Mouse (Mus musculus) left cerebral cortex, postnatal 14 days (tissue): ENCODE data around the gene Tmem150c. TPM values are rescaled to one million over a fixed set of nuclear protein-coding genes. Genes with fewer than 3 reads are reported as not detected.

ENCODE experiments used
- DNase-seq, 2 experiments: peaks; one replicate each; pipeline ENCODE4 v3.0.0; 2021 to 2022; ENCODE audit warnings: low spot score in 2 of 2, mixed read lengths in 1 of 2
- intact Hi-C: fragments of 180-260 bp; cut with DNase I; formaldehyde crosslinking; loops from one replicate; pipeline ENCODE4 v1.15.1; 2025
- total RNA-seq, 2 experiments: library from RNA; stranded (reverse); gene quantifications; 2 replicates each; pipeline ENCODE4 v1.2.3; 2021

Gene Tmem150c
- total RNA-seq, 2 experiments from 2014 or later, result 46.2 to 48.8 TPM

DNA sequence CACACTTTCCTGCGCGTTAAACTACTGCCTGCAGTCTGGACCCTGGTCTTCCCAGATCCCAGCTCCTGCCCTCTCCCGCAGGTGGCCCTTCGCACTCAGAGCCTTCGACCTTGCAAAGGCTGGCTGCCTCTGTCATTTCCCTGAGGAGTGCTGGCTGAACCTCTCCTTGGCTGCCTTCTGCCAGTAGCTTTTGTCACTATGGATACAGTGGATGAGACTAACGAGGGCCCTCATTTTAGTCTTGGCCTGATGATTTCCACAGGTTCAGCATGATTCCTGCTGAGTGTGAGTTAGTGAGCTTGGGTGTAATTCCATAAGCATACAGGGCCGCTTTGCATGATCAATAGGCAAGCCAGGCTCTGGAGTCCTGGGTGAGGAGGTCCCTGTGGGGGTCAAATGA lies 16.0 kb upstream of the Tmem150c start:
- intact Hi-C loops, result no loop called here
- DNase-seq, result no peak

DNA sequence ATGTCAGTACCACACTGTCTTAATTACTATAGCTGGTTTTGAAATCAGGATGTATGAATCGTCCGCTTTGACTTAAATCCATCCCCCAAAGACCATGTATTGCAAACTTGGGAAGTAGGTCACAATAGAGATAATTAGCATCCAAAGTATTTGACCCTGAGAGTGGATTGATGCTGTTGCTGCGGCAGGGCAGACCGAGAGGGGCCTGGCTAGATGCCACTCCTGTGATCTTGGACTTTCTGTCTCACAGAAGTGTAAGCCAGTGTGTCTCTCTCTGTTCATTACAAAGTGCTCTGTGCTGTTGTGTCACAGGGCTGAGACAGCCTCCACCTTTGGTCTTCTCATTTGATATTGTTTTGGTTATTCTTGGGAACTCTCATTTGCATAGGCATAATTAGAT lies 12.5 kb upstream of the Tmem150c start:
- intact Hi-C loops, result no loop called here
- DNase-seq, result no peak

DNA sequence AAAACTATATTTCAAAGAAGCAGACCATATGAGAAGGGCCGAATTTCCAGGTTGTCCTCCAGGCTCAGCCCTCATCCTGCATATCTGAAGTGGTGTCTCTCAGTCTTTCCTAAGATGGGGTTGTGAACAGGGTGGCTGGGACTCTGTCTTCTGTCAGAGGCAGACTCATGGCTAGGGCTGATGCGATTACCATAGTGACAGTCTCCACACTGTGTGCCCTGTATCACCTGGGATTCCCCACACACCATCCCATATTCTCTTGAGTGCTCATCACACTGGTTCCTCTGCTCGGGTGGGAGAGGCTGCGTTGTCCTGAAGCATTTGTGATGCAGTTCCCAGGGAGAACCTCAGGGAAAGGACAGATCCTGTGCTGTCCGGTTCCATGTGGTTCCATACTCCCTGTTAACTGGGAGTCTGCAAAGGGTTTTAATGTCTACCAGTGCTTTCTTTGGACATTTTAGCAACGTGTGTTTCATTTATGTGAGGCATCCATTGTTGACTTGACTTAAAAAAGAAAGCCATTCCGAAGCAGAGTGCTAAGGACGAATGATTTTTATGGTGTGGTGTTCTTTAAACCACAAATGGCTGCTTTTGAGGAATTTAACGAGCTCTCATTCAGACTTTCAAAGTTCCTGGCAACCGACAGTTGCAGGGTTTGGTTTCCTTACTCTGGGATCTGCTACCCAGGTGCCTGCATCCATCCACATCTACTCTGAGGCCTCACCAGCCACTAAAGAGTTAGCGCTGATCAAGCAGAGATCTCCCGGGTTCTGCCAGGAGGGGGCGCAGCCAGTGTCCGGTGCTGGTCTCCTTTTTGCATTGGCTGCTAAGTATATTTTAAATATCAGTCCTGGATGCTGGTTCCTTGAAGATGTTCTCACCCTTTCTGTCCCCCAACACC lies 7.2 kb upstream of the Tmem150c start:
- DNase-seq, result peak in 1 of 2 experiments; percentile 50
- intact Hi-C loops, result loop anchor here (2.0 kb wide), 1 partner anchor 74 kb away; no protein-coding TSS in a partner anchor

DNA sequence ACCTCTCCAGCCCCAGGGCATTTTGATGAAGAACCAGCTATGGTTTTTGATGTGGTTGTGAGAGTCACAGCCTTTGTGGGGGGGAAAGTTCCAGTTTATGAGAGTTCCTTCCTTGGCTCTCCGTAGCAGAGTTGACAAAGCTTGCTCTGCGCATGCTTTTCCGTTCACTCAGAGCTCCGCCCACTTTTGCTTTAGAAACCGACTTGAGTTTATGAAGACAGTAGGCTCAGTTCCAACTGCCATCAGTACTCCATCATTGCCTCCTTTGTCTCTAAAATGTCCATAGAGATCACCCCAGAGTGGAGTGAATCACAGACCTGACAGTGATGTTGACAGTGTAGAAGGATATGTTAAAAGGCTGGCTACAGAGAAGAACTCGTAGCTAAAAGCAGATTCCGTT lies 3.8 kb upstream of the Tmem150c start:
- DNase-seq, result no peak
- intact Hi-C loops, result no loop called here

GRCm38 (mm10) chr5:100162857-100163256 lies 3.2 kb upstream of the Tmem150c start:
- no peak for DNase-seq
- intact Hi-C loops, result no loop called here

GRCm38 (mm10) chr5:100162053-100162452 lies 2.4 kb upstream of the Tmem150c start:
- DNase-seq, result no peak
- intact Hi-C loops, result no loop called here

DNA sequence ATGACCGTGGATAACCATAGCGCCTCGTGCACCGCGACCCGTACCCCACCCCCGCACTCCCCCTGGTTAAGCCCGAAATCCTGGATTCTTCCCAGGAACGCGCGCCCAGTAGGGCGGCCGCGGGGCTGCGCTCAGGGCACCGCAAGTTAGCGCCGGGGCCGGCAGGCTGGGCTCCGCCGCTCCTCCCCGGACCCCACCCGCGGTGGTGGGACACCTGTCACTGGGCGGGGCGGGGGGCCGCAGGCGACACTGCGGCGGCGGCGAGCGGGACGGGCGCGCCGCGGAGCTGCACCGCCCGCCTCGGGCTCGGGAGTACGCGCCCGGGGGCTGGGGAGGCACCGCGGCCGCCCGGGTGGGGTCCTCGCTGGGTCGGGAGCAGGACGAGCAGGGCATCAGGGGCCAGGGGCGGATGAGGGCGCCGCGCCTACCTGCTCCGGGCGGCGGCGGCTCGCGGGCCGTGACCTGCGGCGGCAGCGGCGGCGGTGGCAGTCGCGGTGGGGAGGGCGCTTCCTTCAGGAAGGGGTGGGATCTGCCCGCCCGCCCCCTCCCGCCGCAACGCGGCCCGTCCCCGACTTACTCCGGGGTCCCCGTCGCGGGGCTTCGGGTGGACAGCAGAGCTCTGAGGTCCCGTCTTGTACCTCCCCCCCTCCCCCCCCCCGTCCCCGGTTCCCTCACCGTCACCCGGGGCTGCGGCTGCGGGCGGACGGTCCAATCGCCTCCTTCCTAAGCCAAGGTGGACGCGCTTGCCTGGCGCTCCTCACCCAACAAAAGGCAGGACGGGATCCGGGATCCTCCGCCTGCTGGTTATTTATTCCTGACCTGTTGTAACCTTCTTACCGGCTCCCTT lies 594 bp downstream of the Tmem150c start:
- intact Hi-C loops, result no loop called here
- no peak for DNase-seq

DNA sequence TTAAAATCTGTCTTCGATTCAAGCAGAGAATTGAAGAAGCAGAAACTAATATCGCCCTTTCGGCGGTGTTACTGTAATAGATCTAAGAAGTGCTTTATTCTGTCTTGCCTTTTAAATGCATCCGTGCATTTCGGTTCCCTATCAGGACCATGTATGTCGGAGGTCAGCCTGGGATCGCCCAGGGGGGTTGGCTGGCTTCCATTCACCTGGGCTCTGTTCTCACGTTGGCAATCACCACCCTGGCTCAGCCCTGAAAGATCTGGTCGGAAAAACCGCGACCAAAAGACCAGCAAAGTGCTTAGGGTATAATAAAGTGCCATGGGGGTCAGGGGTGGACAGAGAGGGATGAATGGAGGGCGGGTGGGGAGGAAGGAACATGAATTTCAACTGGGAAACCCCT lies 1.3 kb downstream of the Tmem150c start:
- DNase-seq, result no peak
- intact Hi-C loops, result no loop called here

- intact Hi-C loops, result loop anchor here (2.0 kb wide), 1 partner anchor 73 kb away; no protein-coding TSS in a partner anchor
- DNase-seq, result no peak
These were observed 4.0 kb downstream of the Tmem150c start for GRCm38 (mm10) chr5:100155646-100156045.

GRCm38 (mm10) chr5:100149967-100150366 lies 9.6 kb downstream of the Tmem150c start:
- intact Hi-C loops, result no loop called here
- DNase-seq, result no peak

DNA sequence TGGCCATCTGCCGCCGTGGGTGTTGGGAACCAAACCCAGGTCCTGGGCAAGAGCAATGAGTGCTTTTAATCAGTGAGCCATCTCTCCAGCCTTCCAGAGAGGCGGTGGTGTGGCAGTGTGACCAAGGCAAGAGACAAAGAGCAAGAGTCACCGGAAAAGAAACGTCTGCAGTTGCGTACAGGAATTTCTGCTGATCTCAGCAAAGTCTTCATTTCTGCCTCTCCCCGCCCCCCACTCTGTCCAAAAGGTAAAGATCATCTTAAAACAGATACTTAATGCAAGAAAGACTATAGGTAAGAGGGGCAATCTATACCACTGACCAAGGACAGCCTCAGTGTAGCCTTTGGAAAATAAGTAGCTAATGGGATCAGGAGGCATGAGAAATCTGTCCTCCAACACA lies 14.8 kb downstream of the Tmem150c start:
- DNase-seq, result no peak
- intact Hi-C loops, result no loop called here

DNA sequence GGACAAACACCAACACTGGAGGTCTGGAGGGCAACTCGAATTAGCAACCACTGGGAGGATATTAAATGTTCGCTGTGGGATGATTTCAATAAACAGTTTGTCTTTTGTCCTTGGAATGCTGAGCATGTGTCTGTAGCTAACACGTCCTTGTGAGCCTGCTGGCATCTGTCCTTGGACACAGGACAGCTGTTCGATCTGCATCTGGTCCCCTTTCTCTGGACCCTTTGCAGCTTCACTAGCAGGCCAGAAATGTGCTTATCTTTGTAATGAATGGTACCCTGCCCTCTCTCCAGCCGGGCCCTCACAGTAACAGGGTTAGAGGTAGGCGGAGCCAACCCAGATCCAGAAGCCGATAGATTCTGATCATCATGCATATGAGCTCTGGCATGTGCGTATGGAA lies 32.3 kb downstream of the Tmem150c start:
- DNase-seq, result no peak
- intact Hi-C loops, result no loop called here

DNA sequence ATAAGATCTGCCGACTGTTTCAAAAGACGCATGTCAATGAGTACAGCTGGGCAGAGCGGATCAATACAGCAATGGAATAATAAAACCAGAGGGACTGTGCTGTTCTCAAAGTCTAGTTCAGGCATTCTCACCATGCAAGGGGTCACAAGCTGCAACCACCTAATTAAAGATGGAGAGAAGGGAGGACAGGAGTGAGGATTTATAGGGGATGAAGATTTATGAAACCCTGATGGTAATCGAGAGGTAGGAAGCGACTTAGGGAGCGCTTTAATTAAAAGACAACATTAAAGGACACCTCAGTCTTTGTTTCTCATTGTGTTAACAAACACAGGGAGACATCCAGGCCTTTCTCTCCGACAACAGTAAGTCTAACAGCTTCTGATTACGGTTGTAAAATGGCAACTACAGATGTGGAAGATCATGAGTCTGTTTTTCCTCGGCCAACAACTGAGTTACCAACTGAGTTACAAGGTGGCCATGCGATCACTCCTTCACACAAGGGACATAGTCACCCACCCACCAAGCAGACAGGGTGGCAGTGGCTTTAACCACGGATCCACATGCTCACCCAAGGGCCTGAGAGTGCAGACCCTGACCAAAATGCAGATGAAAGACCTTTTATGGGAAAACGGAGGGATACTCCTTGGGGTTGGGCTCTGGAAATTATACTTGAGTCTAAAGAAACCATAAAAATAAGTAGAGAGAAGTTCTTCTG lies 34.0 kb downstream of the Tmem150c start:
- intact Hi-C loops, result no loop called here
- no peak for DNase-seq

DNA sequence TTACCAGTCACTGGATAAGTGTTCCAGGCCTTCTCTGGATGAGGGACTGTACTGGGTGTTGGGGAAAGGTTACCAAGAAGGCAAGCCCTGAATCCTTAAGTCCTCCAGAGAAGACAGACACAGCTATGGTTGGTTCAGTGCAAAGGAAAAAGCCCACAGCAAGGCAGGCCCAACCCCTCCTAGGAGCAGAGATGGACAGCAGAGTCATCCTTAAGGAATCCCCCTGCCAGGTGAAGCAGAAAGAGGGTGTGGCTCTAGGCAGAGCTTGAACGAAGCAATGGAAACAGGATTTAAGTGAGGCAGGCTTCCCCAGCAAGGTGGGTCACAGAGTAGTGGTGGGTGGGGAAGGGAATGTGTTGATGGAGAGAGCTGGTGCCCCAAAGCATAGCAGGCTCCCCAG lies 35.1 kb downstream of the Tmem150c start:
- intact Hi-C loops, result no loop called here
- no peak for DNase-seq

GRCm38 (mm10) chr5:100123283-100123682 lies 36.3 kb downstream of the Tmem150c start:
- intact Hi-C loops, result no loop called here

DNA sequence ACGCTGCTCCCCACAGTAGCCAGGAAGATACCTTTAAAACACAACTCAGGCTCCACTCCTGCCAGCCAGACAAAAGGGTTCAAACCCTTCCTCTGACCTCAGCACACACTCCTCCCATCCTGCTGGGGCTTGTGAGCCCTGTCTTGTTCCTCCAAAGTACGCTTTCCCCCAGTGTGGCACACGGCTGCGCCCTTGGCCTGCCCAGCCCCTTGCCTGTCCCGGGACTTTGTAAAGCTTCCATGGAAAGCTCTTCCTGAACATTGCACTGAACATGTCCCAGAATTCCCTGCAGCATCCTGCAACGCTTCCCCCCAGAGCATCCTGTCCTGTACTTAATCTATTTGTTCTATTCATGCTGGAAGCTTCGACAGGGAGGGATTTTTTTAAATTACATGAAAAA lies 38.4 kb downstream of the Tmem150c start:
- intact Hi-C loops, result no loop called here
- no peak for DNase-seq

More at GRCm38 (mm10) chr5:100123283-100123682, 36.3 kb downstream of the Tmem150c start:
- no peak for DNase-seq

DNA sequence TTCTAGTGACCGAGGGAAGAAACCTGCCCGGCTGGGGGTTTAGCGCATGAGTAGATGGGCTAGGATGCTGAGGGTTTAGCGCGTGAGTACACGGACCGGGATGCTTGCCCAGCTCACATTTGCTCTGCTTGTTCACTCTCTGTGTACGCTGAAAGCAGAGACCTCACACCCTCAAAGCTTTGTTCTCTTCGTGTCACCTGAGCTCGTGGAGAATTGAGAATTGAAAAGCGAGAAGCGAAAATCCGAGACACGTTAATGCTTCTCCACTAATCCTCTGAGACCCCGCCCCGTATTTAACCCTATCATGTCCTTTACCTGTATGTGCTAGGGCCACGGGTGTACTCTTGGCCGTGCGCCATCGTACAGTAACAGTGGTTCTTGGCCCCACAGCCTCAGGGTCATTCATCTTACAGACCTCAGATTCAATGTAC lies 38.9 kb downstream of the Tmem150c start:
- intact Hi-C loops, result no loop called here
- no peak for DNase-seq

GRCm38 (mm10) chr5:100119331-100119730 lies 40.3 kb downstream of the Tmem150c start:
- intact Hi-C loops, result no loop called here
- DNase-seq, result no peak

DNA sequence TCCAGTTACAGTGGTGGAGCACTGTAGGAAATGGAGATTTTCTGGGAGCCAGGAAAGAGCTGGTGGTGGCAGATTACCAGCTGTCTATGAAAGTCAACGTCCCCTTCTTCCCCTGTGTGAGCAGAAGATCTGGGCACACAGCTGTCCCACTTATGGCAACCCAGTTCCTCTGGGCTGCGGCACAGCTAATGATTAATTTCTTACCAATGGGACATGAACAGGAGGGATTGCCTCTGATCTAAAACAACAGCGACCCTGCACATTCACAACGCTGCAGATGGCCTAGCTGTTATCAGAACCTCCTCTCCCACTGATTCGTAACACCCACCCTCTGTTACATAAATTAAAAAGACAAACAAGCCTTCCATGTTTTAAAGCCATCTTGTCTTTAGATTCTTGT lies 46.2 kb downstream of the Tmem150c start:
- intact Hi-C loops, result no loop called here
- no peak for DNase-seq

DNA sequence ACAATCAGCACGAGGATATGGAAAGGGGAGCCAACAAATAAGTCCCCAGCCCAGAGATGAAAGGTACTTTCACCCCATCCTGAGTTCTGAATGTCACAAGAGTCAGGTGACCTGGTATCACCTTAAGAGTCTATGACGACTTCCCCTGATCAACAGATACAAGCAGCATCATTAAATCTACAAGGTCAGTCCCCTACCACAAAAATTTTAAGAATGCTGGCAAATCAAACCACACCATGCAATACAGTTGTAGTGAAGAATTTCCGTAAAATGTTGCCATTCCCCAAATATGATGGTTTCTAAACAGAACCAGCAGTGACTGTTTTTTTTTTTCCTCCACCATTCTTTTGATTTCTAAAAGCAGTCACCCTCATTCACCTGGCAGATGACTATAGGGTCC lies 49.0 kb downstream of the Tmem150c start:
- DNase-seq, result no peak
- intact Hi-C loops, result no loop called here
